Mouse (Mus musculus) layer of hippocampus, adult 2 months (tissue): ENCODE data around the gene Lsamp. TPM values are rescaled to one million over a fixed set of nuclear protein-coding genes. Genes with fewer than 3 reads are reported as not detected.

Experiments used
- DNase-seq, 2 experiments: peaks; one replicate each; pipeline ENCODE4 v3.0.0; 2022; ENCODE audit warnings: low spot score in 2 of 2
- H3K27ac ChIP-seq: fragments of 200-600 bp; 2 replicates; pipeline ENCODE4 v1.8.1; 2022
- H3K4me3 ChIP-seq: fragments of 200-600 bp; 2 replicates; pipeline ENCODE4 v1.8.1; 2022; ENCODE audit warnings: mild to moderate bottlenecking
- CTCF ChIP-seq: fragments of 200-600 bp; conservative IDR thresholded peaks from 2 replicates; pipeline ENCODE4 v1.8.1; 2022; ENCODE audit warnings: antibody characterized with exemption, mild to moderate bottlenecking, moderate library complexity
- total RNA-seq, 2 experiments: library from RNA; stranded (reverse); gene quantifications; 2 replicates each; pipeline ENCODE4 v1.2.3; 2021

Lsamp gene
- total RNA-seq, 2 experiments from 2014 or later, result 444 to 449 TPM

DNA sequence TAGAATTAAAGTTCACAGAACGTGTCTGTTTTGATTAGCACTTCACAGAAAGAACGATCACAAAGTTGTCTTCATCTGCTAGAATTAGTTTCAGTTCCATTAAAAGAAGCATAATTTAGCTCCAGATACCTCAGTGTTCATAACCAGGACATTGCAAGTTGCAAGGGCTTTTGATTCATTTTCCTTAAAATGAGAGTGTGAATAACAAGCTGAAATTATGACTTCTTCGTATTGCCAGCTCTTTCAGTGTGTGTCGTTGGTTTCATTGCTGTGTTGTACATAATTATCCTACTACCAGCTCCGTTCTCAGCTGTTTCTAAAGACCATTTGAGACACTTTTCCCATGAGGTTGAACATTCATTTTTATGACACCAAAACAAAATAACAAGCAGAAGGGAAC lies 672.2 kb downstream of the Lsamp start:
- no peak for TF ChIP-seq CTCF
- no peak overlapping the region for H3K27ac ChIP-seq
- H3K4me3 ChIP-seq, result no peak overlapping the region
- DNase-seq, result no peak

DNA sequence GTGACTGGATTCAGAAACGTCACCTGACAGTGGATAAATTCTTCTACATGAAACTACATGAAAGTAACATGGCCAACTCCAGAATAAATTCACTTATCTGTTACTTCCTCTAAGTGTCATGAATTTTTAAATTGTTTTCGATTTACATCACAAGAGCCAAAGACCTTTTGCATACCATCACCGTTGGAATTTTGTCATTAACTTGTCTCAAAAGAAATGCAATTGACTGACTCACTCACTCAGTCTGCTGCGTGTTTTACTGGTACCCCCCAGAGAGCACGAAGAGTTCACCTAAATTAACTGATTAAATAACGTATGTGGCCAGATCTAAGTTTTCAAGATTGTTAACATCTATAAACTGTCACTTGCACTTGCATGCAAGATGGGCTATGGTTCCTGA lies 672.7 kb downstream of the Lsamp start:
- no peak for TF ChIP-seq CTCF
- Histone ChIP-seq H3K4me3 (no peak overlapping the region), H3K27ac (no peak overlapping the region)
- DNase-seq, result no peak

DNA sequence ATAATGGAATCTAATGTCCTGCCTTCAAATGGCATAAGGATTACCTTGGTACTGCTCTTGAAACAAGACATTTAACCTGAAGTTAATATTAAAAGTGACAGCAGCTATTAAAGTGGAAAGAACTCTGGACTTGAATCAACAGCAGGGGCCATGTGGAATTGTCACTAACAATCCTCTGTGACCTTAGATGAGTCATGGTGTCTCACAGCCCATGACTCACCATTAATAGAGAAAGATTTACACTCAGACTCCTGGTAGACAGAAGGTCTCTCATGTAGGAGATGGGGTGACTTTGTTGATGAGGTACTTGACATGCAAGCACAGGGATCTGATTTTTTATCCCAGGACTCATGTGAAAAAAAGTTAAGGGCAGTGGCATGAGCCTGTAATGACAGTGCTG lies 701.4 kb downstream of the Lsamp start:
- no peak for TF ChIP-seq CTCF
- no peak for DNase-seq
- Histone ChIP-seq H3K27ac (no peak overlapping the region), H3K4me3 (no peak overlapping the region)

DNA sequence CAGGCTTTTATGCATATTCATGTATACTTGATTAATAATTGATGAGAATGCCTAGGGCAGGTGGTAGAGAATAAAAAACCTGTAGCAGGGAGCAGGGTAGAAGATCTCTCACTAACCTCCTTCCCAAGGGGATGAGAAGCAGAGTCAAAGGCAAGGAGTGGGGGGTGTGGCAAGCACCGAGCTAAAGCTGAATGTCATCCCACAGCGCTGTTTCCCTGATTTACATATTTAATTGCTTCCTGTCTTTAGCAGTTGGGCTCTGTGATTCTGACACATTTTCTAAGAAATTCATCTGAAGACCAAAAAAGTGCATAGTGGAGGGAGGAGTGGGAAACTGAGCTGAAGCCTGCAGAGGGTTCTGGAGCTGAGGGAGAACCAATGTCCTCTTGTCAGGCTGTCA lies 708.1 kb downstream of the Lsamp start:
- H3K27ac ChIP-seq, result peak overlapping the region; percentile 75
- TF ChIP-seq CTCF, result no peak
- DNase-seq, result peak in 1 of 2 experiments; percentile 47

DNA sequence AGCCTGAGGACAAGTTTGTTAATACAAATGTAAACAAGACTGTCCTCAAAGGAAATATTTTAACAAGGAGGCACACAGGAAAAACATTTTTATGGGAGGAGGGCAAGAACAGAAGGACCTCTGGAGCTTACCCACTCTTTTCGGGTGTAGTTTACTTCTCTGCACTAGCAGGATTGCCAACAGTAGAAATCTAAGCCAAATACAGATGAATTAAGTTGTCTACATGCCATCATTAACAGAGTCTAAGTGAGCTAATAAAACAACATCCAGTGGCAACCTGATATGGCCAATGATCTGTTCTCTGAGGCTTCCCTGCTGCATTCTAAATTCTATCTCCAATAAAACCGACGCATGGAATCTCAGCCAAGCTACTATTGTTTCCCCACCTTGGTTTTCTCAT lies 713.1 kb downstream of the Lsamp start:
- Histone ChIP-seq H3K4me3 (no peak overlapping the region), H3K27ac (peak overlapping the region; percentile 1; the same call in 1 of the 2 replicates)
- no peak for TF ChIP-seq CTCF
- no peak for DNase-seq

More for the DNA sequence above, 708.1 kb downstream of the Lsamp start:
- no peak overlapping the region for H3K4me3 ChIP-seq

DNA sequence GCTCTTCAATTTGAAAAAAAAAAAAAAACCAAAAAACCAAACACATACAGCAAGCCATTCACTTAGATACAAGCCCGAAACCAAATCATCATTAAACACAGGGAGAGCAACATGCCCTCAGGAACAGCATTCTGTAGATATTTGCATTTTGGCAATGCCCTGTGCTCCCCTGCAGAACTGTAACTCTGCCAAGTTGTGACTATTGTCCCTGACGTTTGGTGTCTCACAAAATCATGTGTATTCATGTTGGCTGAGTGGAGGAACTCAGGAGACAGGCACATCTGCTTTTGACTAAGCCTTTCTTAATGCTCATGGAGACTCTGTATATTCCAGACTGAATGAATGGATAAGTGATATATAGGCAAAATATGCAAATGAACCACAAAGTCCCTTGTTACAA lies 724.4 kb downstream of the Lsamp start:
- no peak overlapping the region for H3K4me3 ChIP-seq
- no peak for TF ChIP-seq CTCF

DNA sequence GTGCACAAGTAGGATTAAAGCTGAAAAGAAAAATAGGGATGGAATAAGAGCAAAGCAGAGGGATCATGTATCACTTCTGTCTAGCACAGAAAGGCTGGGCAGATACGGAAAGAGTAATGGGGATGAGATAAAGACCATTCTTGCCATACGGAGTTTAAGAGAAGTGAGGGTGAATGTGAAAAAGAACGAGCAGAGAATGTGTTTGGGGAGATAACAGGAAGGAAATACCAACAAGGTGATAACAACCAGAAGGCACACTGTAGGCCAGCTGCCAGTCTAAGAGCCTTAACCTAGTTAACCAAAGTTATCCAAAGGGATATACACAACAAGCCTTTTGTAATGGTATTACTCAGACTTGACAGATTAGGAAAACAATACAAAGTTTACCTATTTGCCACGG lies 725.4 kb downstream of the Lsamp start:
- Histone ChIP-seq H3K4me3 (no peak overlapping the region), H3K27ac (no peak overlapping the region)
- no peak for TF ChIP-seq CTCF
- no peak for DNase-seq

More for the DNA sequence above, 724.4 kb downstream of the Lsamp start:
- H3K27ac ChIP-seq, result no peak overlapping the region
- DNase-seq, result no peak

DNA sequence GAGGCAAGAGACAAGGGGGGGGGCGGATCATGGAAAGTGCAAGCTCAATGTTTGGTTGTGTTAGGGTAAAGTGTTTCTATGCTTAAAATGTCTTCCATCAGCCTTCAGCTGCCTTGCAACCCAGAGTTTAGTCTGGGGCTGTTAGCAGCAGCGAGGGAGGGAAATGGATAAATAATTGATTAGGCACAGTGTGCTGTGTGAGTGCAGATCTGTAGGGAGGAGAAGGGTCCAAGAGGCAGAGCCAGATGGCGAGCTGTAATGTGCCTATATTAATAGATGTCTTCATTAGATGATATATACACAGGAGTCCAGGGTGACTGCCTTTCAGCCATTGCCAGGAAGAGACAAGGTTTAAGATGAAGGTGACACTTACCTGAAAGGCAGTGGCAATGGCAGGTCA lies 725.9 kb downstream of the Lsamp start:
- H3K4me3 ChIP-seq, result no peak overlapping the region
- no peak for DNase-seq
- H3K27ac ChIP-seq, result no peak overlapping the region
- TF ChIP-seq CTCF, result no peak

DNA sequence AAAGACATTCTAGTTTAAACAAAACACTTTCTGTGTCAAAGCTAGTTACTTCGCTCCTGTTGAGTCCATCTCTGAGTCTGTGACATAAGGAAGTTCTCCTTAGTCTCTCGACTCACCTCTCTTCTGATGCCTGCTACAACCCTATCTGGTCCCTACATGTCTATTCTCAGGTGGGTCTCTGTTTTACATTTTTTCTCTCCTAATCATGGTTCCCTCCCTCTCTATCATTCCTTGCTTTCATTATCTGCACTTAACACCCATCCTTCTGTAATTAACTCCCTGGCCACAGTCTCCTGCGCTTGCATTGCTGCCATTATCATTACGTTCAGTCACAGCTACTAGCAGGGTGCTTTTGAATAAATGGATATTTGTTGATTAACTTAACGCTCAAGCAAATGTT lies 726.3 kb downstream of the Lsamp start:
- no peak for TF ChIP-seq CTCF
- DNase-seq, result no peak
- Histone ChIP-seq H3K4me3 (no peak overlapping the region), H3K27ac (no peak overlapping the region)

DNA sequence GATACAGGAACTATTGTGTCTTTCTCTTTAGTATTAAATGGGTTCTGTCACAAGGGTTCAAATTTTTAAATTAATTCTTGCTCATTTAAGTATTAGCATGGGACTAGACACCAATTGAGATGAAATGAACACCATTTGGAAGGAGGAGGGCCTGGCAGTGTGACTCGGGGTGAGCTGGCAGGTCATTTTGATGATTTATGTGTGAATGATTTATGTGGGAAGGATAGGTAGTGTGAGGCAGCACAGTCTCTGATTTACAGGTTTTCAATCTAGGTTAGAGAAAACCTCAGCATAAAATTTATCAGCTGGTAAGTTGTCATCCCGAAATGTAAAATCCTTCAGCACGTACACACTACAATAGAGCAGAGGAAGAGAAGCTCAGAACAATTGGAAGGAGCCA lies 729.6 kb downstream of the Lsamp start:
- Histone ChIP-seq H3K4me3 (no peak overlapping the region), H3K27ac (no peak overlapping the region)
- no peak for TF ChIP-seq CTCF
- DNase-seq, result no peak

DNA sequence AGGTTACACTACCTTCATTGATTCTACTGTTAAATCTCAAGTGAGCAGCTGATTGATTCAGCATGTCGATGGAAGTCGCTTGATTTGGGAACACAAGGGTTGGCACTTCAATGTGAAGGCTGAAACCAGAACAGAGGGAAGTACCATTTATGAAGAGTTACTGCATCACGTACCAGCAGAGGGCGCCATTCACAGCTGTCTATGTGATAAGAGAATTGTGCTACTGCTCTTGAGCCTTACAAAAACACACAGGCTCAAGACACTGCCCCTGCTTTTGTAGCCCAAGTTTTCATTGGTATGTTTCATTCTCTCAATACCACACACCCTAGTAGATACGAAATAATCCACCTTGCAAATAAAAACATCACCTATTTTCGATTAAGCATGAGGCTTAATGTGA lies 754.9 kb downstream of the Lsamp start:
- peak; percentile 87 for TF ChIP-seq CTCF
- Histone ChIP-seq H3K4me3 (no peak overlapping the region), H3K27ac (peak overlapping the region; percentile 82)

DNA sequence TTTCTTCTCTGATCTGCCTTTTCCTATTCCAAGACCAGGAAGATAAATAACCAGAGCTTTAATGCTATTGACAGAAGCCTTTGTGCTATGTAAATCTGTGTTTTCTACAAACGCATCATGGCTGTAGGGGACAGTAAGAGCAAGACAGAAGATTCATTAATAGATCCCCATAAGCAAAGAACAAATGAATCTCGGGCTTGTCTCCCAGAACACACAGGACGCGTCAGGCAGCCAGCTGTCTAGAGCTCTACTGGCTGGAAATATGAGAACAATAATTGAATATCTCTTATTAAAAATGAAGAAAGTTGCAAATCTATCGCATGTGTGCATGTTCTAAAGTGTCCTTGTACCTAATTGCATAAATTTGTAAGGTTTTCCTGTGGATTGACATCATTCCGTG lies 755.6 kb downstream of the Lsamp start:
- DNase-seq, result peak; percentile 29 to 44
- H3K27ac ChIP-seq, result peak overlapping the region; percentile 82
- TF ChIP-seq CTCF, result no peak
- no peak overlapping the region for H3K4me3 ChIP-seq

More for the DNA sequence above, 754.9 kb downstream of the Lsamp start:
- DNase-seq, result peak; percentile 50 to 68

DNA sequence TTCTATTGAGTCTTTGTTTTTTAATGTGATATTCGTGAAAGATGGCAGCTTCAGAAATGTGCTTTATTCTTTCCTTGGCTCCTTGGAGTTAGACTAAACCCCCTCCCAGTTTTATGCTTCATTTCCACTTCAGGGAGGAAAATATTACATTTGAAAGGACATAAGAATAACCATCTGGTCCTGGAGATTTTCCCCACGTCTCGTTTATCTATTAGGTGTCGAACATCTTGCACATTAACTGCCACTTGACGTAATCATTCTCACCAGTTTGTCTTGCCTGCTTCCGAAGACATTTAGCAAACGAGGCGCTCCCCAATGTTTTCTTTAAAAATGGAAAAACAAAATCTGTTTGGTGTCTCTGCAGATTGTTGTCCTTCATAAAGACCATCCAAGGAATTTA lies 756.1 kb downstream of the Lsamp start:
- no peak for DNase-seq
- Histone ChIP-seq H3K4me3 (no peak overlapping the region), H3K27ac (peak overlapping the region; percentile 82)
- TF ChIP-seq CTCF, result no peak

DNA sequence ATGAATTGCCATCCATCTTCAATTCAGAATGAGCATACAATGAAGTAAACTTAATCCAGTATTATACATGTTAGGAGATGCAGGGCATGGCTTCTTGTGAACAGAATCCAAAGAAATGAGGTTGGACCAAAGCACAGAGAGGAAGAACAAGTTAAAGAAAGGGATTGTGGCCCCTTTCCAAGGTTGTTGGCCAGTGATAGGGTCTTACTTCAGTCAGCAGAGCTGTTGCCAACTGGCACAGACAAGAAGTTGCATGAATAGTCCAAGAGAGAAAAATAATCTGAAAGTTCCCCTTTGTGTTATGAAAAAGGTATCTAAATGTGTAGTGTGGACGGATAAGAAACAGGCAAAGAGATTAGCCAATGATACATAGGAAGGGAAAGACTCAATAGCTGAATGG lies 843.0 kb downstream of the Lsamp start:
- peak in 1 of 2 experiments; percentile 8 for DNase-seq
- Histone ChIP-seq H3K27ac (no peak overlapping the region), H3K4me3 (no peak overlapping the region)
- no peak for TF ChIP-seq CTCF

DNA sequence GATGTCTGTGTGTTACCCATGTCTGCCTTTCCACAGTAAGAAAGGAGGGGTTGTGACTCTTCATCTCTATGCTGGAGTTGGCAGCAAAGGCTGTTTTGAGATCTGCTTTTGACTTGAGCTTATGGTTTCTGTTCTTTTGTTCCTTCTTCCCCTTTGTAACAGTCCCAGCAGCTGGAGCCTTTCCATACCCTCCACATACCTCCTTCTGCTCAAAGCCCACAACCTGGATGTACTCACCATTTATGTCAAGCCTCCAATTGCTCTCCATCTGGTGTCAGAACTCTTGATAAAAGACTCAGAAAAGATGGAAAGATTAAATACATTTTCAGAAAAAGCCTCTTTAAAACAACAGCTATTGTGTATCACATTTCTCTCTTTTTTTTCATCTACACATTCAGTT lies 847.4 kb downstream of the Lsamp start:
- no peak overlapping the region for H3K4me3 ChIP-seq
- peak in 1 of 2 experiments; percentile 39 for DNase-seq
- peak overlapping the region; percentile 60; the same call in 1 of the 2 replicates for H3K27ac ChIP-seq
- TF ChIP-seq CTCF, result no peak
